In genomic region chr13:91648240-91648639, GRCm38 (mm10) we compare ENCODE assay signal across 9 mouse cellular contexts.
A peak's percentile ranks its signal among the peaks of the same experiment; 100 is the strongest.
DNase-seq lines count a peak whose midpoint lies in the region; ATAC-seq and TF ChIP-seq lines count a peak whose summit lies in the region.
"Had no signal": no experiment of that assay in that cellular context is flagged by ENCODE, and none has a peak within 500 bp of the region (broad histone marks: within the 10 kb centered on the region; RNA-seq: fewer than 3 reads in every experiment).

No protein-coding gene starts in this region.

- no peak overlapping the region for H3ac ChIP-seq in C2C12 (ENCODE audit: control insufficient read depth, insufficient read length, low read depth)

- H3K4me2 ChIP-seq in neural tube, embryonic 12.5 days (replicated peaks) = no peak overlapping the region

- H3K4me1 ChIP-seq in neural tube, embryonic 12.5 days = no peaks in the 10 kb centered on the region

- ATAC-seq in frontal cortex, adult (ENCODE audit: low TSS enrichment) = peak; percentile 95
- peak; percentile 59 for ATAC-seq in granulocyte monocyte progenitor cell, adult 5-6 weeks (replicated peaks; ENCODE audit: poor library complexity, severe bottlenecking)
- peak; percentile 85; the same call in 1 of the 2 replicates for ATAC-seq in neural tube, embryonic 12.5 days (ENCODE audit: low FRiP score, low read depth)

- no peak overlapping the region for H3K27ac ChIP-seq in neural tube, embryonic 12.5 days

- no peaks in the 10 kb centered on the region for H3K27me3 ChIP-seq in C2C12 (ENCODE audit: control insufficient read depth, insufficient read depth, insufficient read length)
- H3K27me3 ChIP-seq in neural tube, embryonic 12.5 days (replicated peaks) = no peaks in the 10 kb centered on the region

- no peak overlapping the region for H3K4me3 ChIP-seq in C2C12 (ENCODE audit: insufficient read depth, poor library complexity, severe bottlenecking)
- H3K4me3 ChIP-seq in neural tube, embryonic 12.5 days = no peak overlapping the region
- H3K4me3 ChIP-seq: myocyte had no signal

- DNase-seq in frontal cortex, postnatal 25 days (ENCODE audit: low spot score in 2 of 2) = no peak
- peak; percentile 39 for DNase-seq in cerebellum, adult 8-10 months
- peak; percentile 77 for DNase-seq in left cerebral cortex, postnatal 4 days
- no peak for DNase-seq in B cell, adult 2 months

- no peaks in the 10 kb centered on the region for H3K79me2 ChIP-seq in C2C12 (ENCODE audit: control insufficient read depth, insufficient read depth)

- peak; percentile 17 for TF ChIP-seq CTCF in C2C12 (IDR thresholded peaks at IDR 0.05; ENCODE audit: control insufficient read depth, insufficient read depth, insufficient read length)

- intact Hi-C loops in left cerebral cortex, postnatal 4 days (cut with DNase I) = no loop called here

- H3K9ac ChIP-seq in neural tube, embryonic 12.5 days = no peak overlapping the region

- no peaks in the 10 kb centered on the region for H3K79me3 ChIP-seq in C2C12 (ENCODE audit: low read depth)

- WGBS in neural tube, embryonic 12.5 days = 33% methylated on average over 6 of the region's 6 CpGs

- H3K36me3 ChIP-seq in C2C12 (ENCODE audit: control insufficient read depth, insufficient read depth) = no peaks in the 10 kb centered on the region
- no peaks in the 10 kb centered on the region for H3K36me3 ChIP-seq in neural tube, embryonic 12.5 days

- H3K9me3 ChIP-seq in neural tube, embryonic 12.5 days = no peaks in the 10 kb centered on the region

TF ChIP-seq in C2C12, 6 proteins besides CTCF, POLR2A, EP300 and RAD21:
- TF ChIP-seq MYOD1 (IDR thresholded peaks at IDR 0.05; ENCODE audit: control insufficient read depth, insufficient read length, low read depth) = no peak
- TF ChIP-seq MAX (IDR thresholded peaks at IDR 0.05) = no peak
- no peak for TF ChIP-seq USF1 (IDR thresholded peaks at IDR 0.05; ENCODE audit: low read depth)
- no peak for TF ChIP-seq MYOG (IDR thresholded peaks at IDR 0.05; ENCODE audit: control insufficient read depth, extremely low read depth, insufficient read length)
- no peak for TF ChIP-seq CEBPB (IDR thresholded peaks at IDR 0.05; ENCODE audit: low read depth)
- no peak for TF ChIP-seq FOSL1 (IDR thresholded peaks at IDR 0.05; ENCODE audit: insufficient read depth, low read length, poor library complexity, severe bottlenecking)

Comparison
In these comparisons a context has a peak if more than half of its experiments do, and no peak if none do; other contexts are left out.
1. DNase-seq: peak in cerebellum, adult 8-10 months (single experiment) and left cerebral cortex, postnatal 4 days (single experiment); none in frontal cortex, postnatal 25 days (0 of 2) and B cell, adult 2 months (0 of 2).
2. Peak in every context shown above with its lines, with median percentiles within 50 percentile points of each other: ATAC-seq.